Mouse (Mus musculus) left cerebral cortex, adult 8-10 months (tissue): ENCODE data around the gene Mndal. TPM values are rescaled to one million over a fixed set of nuclear protein-coding genes. Genes with fewer than 3 reads are reported as not detected.

Source experiments
- total RNA-seq, 4 experiments: library from RNA; stranded (reverse); gene quantifications; 2 replicates each; pipeline ENCODE4 v1.2.4; 2022

Mndal gene
- total RNA-seq, 4 experiments from 2014 or later = 1.1 to 1.6 (median 1.3) TPM

Other genes starting within 250 kb of the Mndal start
- gene Ifi207, start 200.7 kb downstream of the Mndal start, total RNA-seq = under 1 TPM; 0.13 to 0.65 (median 0.36) TPM
- gene Ifi204, start 175.5 kb downstream of the Mndal start, total RNA-seq = 1 to 10 TPM in 1 of 4 experiments, under 1 TPM in 3; 0.30 to 1.1 (median 0.61) TPM
- gene Ifi211, start 29.4 kb downstream of the Mndal start, total RNA-seq = under 1 TPM in 2 of 4 experiments, not detected in 2; 0.26 to 0.55 TPM
- under 1 TPM; 0.65 to 0.87 (median 0.69) TPM for gene Ifi203, start 181 bp upstream of the Mndal start, total RNA-seq
- not detected for gene Ifi202b, start 40.3 kb upstream of the Mndal start, total RNA-seq
- not detected for gene Ifi205, start 89.3 kb upstream of the Mndal start, total RNA-seq
- gene Olfr433, start 98.2 kb upstream of the Mndal start, total RNA-seq = not detected
- not detected for gene Olfr432, start 106.7 kb upstream of the Mndal start, total RNA-seq
- gene Olfr430, start 124.1 kb upstream of the Mndal start, total RNA-seq = not detected
- not detected for gene Olfr429, start 141.8 kb upstream of the Mndal start, total RNA-seq
- gene Olfr427, start 154.4 kb upstream of the Mndal start, total RNA-seq = not detected
- not detected for gene Olfr231, start 178.7 kb upstream of the Mndal start, total RNA-seq
- not detected for gene Olfr424, start 189.0 kb upstream of the Mndal start, total RNA-seq
- gene Olfr420, start 213.1 kb upstream of the Mndal start, total RNA-seq = not detected
- gene Spta1, start 230.3 kb upstream of the Mndal start, total RNA-seq = under 1 TPM in 2 of 4 experiments, not detected in 2; 0.05 to 0.06 TPM